Mouse (Mus musculus) embryonic facial prominence, embryonic 10.5 days (tissue): ENCODE measurements around the gene Krt19. TPM values are rescaled to one million over a fixed set of nuclear protein-coding genes. Genes with fewer than 3 reads are reported as not detected.

Experiments used
- DNase-seq: peaks from one replicate; pipeline ENCODE4 v3.0.0-alpha.2; 2017; ENCODE audit warnings: low spot score
- H3K27ac ChIP-seq: fragments of 300-500 bp; sonication (generic); replicated peaks from 2 replicates; pipeline ENCODE4 v1.5.1; 2016; ENCODE audit warnings: mild to moderate bottlenecking
- H3K27me3 ChIP-seq: fragments of 300-500 bp; sonication (generic); replicated peaks from 2 replicates; pipeline ENCODE4 v1.6.1; 2016; ENCODE audit warnings: low read depth, mild to moderate bottlenecking; ENCODE audit not compliant: poor library complexity, severe bottlenecking
- H3K36me3 ChIP-seq: fragments of 300-500 bp; sonication (generic); replicated peaks from 2 replicates; pipeline ENCODE4 v1.6.1; 2016; ENCODE audit warnings: mild to moderate bottlenecking, moderate library complexity
- H3K4me1 ChIP-seq: fragments of 300-500 bp; sonication (generic); 2 replicates; pipeline ENCODE4 v1.6.1; 2016
- H3K4me3 ChIP-seq: fragments of 300-500 bp; sonication (generic); 2 replicates; pipeline ENCODE4 v1.5.1; 2016; ENCODE audit warnings: mild to moderate bottlenecking, moderate library complexity
- H3K9me3 ChIP-seq: fragments of 300-500 bp; sonication (generic); 2 replicates; pipeline ENCODE4 v1.6.1; 2016; ENCODE audit warnings: mild to moderate bottlenecking
- WGBS: fragments of 180-500 bp; shearing (Covaris S2); methylation state at CpG from one replicate; pipeline ENCODE4 v1.1.7; 2016; 5-methylcytosine and 5-hydroxymethylcytosine counted together
- polyA plus RNA-seq: library from polyadenylated mRNA; unstranded; fragments of >200 nt; fragmentation: Nextera tagmentation; extraction: Ambion mirVana; gene quantifications from 2 replicates; pipeline ENCODE4 v1.2.1, GENCODE M21; 2016

Gene Krt19
- polyA plus RNA-seq, 1 experiment from 2014 or later = 16.1 TPM

GRCm38 (mm10) chr11:100121466-100121865 is 27.0 kb downstream of the Krt19 start, which contains the start of gene Krt13:
TSS of gene Krt13 (minus strand) at chr11:100121566.
- Histone ChIP-seq H3K4me3 (no peak within 1 kb of the TSS), H3K27ac (no peak within 1 kb of the TSS), H3K4me1 (no peaks in the 10 kb centered on the region), H3K9me3 (no peaks in the 10 kb centered on the region), H3K27me3 (no peaks in the 10 kb centered on the region), H3K36me3 (no peaks in the 10 kb centered on the region)
- no peak for DNase-seq
- 79% methylated on average over 3 of the region's 3 CpGs for WGBS

GRCm38 (mm10) chr11:100120331-100120730 is 28.1 kb downstream of the Krt19 start:
- Histone ChIP-seq H3K9me3 (no peaks in the 10 kb centered on the region), H3K27ac (no peak overlapping the region), H3K4me3 (no peak overlapping the region), H3K36me3 (no peaks in the 10 kb centered on the region), H3K4me1 (0 out of 2 replicates have a peak, but pooled peaks cover 3% of the 10 kb centered on the region), H3K27me3 (no peaks in the 10 kb centered on the region)
- no peak for DNase-seq
- WGBS = 89% methylated on average over 5 of the region's 5 CpGs

- H3K4me3 ChIP-seq = no peak overlapping the region
- WGBS = 75% methylated on average over 2 of the region's 2 CpGs
- DNase-seq = no peak
- H3K27ac ChIP-seq = no peak overlapping the region
- no peaks in the 10 kb centered on the region for H3K27me3 ChIP-seq
- no peaks in the 10 kb centered on the region for H3K36me3 ChIP-seq
- 0 out of 2 replicates have a peak, but pooled peaks cover 3% of the 10 kb centered on the region for H3K4me1 ChIP-seq
- no peaks in the 10 kb centered on the region for H3K9me3 ChIP-seq
Observed at GRCm38 (mm10) chr11:100113742-100114029, 34.8 kb downstream of the Krt19 start.

- WGBS = 82% methylated on average over 11 of the region's 11 CpGs
Observed at GRCm38 (mm10) chr11:100112935-100113741, 35.3 kb downstream of the Krt19 start.

GRCm38 (mm10) chr11:100105576-100106122 is 42.8 kb downstream of the Krt19 start, which contains the start of gene Krt36:
TSS of gene Krt36 (minus strand) at chr11:100105626.
- no peak for DNase-seq
- 87% methylated on average over 6 of the region's 6 CpGs for WGBS
- no peak within 1 kb of the TSS for H3K27ac ChIP-seq
- no peak within 1 kb of the TSS for H3K4me3 ChIP-seq
- no peaks in the 10 kb centered on the region for H3K36me3 ChIP-seq
- no peaks in the 10 kb centered on the region for H3K9me3 ChIP-seq
- H3K4me1 ChIP-seq = peaks cover 4% of the 10 kb centered on the region; the same call in 1 of the 2 replicates
- H3K27me3 ChIP-seq = no peaks in the 10 kb centered on the region

More at GRCm38 (mm10) chr11:100112935-100113741, 35.3 kb downstream of the Krt19 start:
- Histone ChIP-seq H3K36me3 (no peaks in the 10 kb centered on the region), H3K4me3 (no peak overlapping the region), H3K27ac (no peak overlapping the region), H3K27me3 (no peaks in the 10 kb centered on the region), H3K4me1 (0 out of 2 replicates have a peak, but pooled peaks cover 3% of the 10 kb centered on the region), H3K9me3 (no peaks in the 10 kb centered on the region)
- no peak for DNase-seq

GRCm38 (mm10) chr11:100102693-100103429 is 45.6 kb downstream of the Krt19 start:
- H3K36me3 ChIP-seq = no peaks in the 10 kb centered on the region
- 70% methylated on average over 15 of the region's 15 CpGs for WGBS

GRCm38 (mm10) chr11:100100391-100100790 is 48.1 kb downstream of the Krt19 start:
- no peaks in the 10 kb centered on the region for H3K36me3 ChIP-seq
- H3K4me1 ChIP-seq = peaks cover 20% of the 10 kb centered on the region
- 83% methylated on average over 4 of the region's 4 CpGs for whole genome bisulfite sequencing
- H3K9me3 ChIP-seq = no peaks in the 10 kb centered on the region
- no peaks in the 10 kb centered on the region for H3K27me3 ChIP-seq
- DNase-seq = no peak
- H3K4me3 ChIP-seq = no peak overlapping the region
- H3K27ac ChIP-seq = no peak overlapping the region

More at GRCm38 (mm10) chr11:100102693-100103429, 45.6 kb downstream of the Krt19 start:
- H3K9me3 ChIP-seq = no peaks in the 10 kb centered on the region
- H3K4me3 ChIP-seq = no peak overlapping the region
- no peak overlapping the region for H3K27ac ChIP-seq
- H3K4me1 ChIP-seq = peaks cover 16% of the 10 kb centered on the region
- no peaks in the 10 kb centered on the region for H3K27me3 ChIP-seq
- DNase-seq = no peak

- H3K27ac ChIP-seq = no peak overlapping the region
Observed at GRCm38 (mm10) chr11:100097819-100098218, 50.6 kb downstream of the Krt19 start.

GRCm38 (mm10) chr11:100096141-100096540 is 52.3 kb downstream of the Krt19 start, which contains the start of gene Krt35:
TSS of gene Krt35 (minus strand) at chr11:100096241.
- no peaks in the 10 kb centered on the region for H3K9me3 ChIP-seq
- H3K4me1 ChIP-seq = peaks cover 19% of the 10 kb centered on the region
- no peaks in the 10 kb centered on the region for H3K27me3 ChIP-seq
- DNase-seq = no peak
- no peaks in the 10 kb centered on the region for H3K36me3 ChIP-seq
- H3K4me3 ChIP-seq = no peak within 1 kb of the TSS
- H3K27ac ChIP-seq = no peak within 1 kb of the TSS
- 86% methylated on average over 9 of the region's 9 CpGs for WGBS

More at GRCm38 (mm10) chr11:100097819-100098218, 50.6 kb downstream of the Krt19 start:
- WGBS = 74% methylated on average over 9 of the region's 9 CpGs
- Histone ChIP-seq H3K4me1 (peaks cover 17% of the 10 kb centered on the region), H3K4me3 (no peak overlapping the region), H3K9me3 (no peaks in the 10 kb centered on the region), H3K27me3 (no peaks in the 10 kb centered on the region), H3K36me3 (no peaks in the 10 kb centered on the region)
- DNase-seq = no peak

Other genes with a start within 250 kb of the Krt19 start
- not detected in 2 replicates for gene Krtap31-1, start 240.7 kb downstream of the Krt19 start, polyA plus RNA-seq
- gene Gm11565, start 233.9 kb downstream of the Krt19 start, polyA plus RNA-seq = not detected in 2 replicates
- gene Krtap31-2, start 212.4 kb downstream of the Krt19 start, polyA plus RNA-seq = not detected in 2 replicates
- gene Krtap9-5, start 200.2 kb downstream of the Krt19 start, polyA plus RNA-seq = not detected in 2 replicates
- not detected in 2 replicates for gene Krtap29-1, start 169.6 kb downstream of the Krt19 start, polyA plus RNA-seq
- not detected in 2 replicates for gene Krtap16-1, start 162.1 kb downstream of the Krt19 start, polyA plus RNA-seq
- not detected in 2 replicates for gene Krtap17-1, start 154.7 kb downstream of the Krt19 start, polyA plus RNA-seq
- gene Krt33a, start 132.5 kb downstream of the Krt19 start, polyA plus RNA-seq = not detected in 2 replicates
- gene Krt33b, start 118.8 kb downstream of the Krt19 start, polyA plus RNA-seq = not detected in 2 replicates
- not detected in 2 replicates for gene Krt34, start 107.1 kb downstream of the Krt19 start, polyA plus RNA-seq
- gene Krt31, start 98.1 kb downstream of the Krt19 start, polyA plus RNA-seq = not detected in 2 replicates
- gene Krt32, start 60.4 kb downstream of the Krt19 start, polyA plus RNA-seq = not detected in 2 replicates
- not detected in 2 replicates for gene Krt35, start 52.4 kb downstream of the Krt19 start, polyA plus RNA-seq
- 0.09 TPM in 1 of 2 replicates, not detected in the other for gene Krt36, start 43.0 kb downstream of the Krt19 start, polyA plus RNA-seq
- not detected in 2 replicates for gene Krt13, start 27.1 kb downstream of the Krt19 start, polyA plus RNA-seq
- 2.8 and 8.6 TPM in 2 replicates for gene Krt15, start 12.7 kb downstream of the Krt19 start, polyA plus RNA-seq
- gene Krt9, start 44.6 kb upstream of the Krt19 start, polyA plus RNA-seq = not detected in 2 replicates
- 12.0 and 16.1 TPM in 2 replicates for gene Krt14, start 58.9 kb upstream of the Krt19 start, polyA plus RNA-seq
- gene Krt16, start 100.2 kb upstream of the Krt19 start, polyA plus RNA-seq = not detected in 2 replicates
- 0.28 and 0.67 TPM in 2 replicates for gene Krt17, start 112.4 kb upstream of the Krt19 start, polyA plus RNA-seq
- not detected in 2 replicates for gene Krt42, start 121.2 kb upstream of the Krt19 start, polyA plus RNA-seq
- 1,675 and 1,681 TPM in 2 replicates for gene Eif1, start 171.2 kb upstream of the Krt19 start, polyA plus RNA-seq
- 0.37 TPM in 1 of 2 replicates, not detected in the other for gene Gast, start 185.7 kb upstream of the Krt19 start, polyA plus RNA-seq
- gene Hap1, start 207.5 kb upstream of the Krt19 start, polyA plus RNA-seq = 14.0 and 14.2 TPM in 2 replicates
- gene Jup, start 249.1 kb upstream of the Krt19 start, polyA plus RNA-seq = 45.8 and 52.6 TPM in 2 replicates